Mouse (Mus musculus): ENCODE measurements around the gene Gm17334. TPM values are rescaled to one million over a fixed set of nuclear protein-coding genes. Genes with fewer than 3 reads are reported as not detected.

Gene Gm17334
- total RNA-seq, 2 experiments from 2014 or later: not detected

DNA sequence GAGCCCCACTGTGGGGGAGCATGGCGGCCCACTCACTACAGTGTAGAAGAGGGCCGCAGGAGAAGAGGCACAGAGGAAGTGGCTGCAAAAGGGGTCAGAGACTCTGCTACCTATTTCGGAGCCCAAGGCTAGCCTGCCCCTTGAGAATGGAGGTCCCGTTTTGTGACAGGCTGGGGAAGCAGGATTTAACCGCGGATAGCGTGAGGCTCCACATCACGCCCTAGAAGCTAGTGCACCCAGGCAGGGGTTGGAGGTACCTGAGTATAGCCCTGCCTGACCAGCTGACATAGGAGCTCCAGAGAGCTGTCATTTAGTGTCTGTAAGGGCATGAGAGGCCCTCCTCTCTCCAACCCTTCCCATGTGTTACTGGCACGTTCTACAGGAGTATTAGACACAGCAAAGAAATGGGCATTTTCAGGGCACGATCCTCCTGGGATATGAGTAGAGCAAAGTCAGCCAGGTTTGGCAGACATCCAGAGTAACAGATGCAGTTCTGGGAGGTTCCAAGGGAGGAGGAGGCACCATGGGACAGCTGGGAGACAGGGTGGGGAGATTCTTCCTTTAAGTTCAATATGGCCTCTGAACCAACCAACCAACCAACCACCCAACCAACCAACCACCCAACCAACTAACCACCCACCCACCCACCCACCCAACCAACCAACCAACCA is 25.2 kb upstream of the Gm17334 start:
- ATAC-seq (replicated peaks; ENCODE audit: low FRiP score, poor library complexity, severe bottlenecking): no peak

DNA sequence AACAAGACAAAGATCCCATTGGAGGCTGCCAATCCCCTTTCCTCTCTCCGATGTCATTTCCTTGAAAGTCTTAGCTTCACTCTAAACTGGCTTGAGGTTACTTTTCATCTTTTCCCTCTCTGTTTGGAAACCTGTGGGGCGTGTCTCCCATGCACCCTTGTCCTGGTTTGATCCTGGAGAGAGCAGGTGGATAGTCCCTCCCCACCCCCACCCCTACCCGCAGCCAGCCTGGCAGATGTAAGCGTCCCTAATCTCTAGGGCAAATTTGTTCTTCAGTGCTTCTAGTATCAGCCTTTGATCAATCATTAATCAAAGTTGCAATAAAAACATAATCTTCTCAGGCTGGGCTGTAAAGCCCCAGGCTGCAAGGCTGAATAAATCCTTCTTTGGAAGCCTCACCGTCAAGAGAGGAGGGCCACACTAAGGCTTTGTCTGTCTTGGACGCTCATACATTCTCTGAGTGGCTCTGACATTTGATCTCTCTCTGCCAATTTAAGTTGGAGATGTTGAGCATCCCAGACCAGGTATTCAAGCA is 24.5 kb upstream of the Gm17334 start:
- ATAC-seq (replicated peaks; ENCODE audit: low FRiP score, poor library complexity, severe bottlenecking): no peak

GRCm38 (mm10) chr11:53796409-53797151 is 23.6 kb upstream of the Gm17334 start:
- ATAC-seq (replicated peaks; ENCODE audit: low FRiP score, poor library complexity, severe bottlenecking): no peak

DNA sequence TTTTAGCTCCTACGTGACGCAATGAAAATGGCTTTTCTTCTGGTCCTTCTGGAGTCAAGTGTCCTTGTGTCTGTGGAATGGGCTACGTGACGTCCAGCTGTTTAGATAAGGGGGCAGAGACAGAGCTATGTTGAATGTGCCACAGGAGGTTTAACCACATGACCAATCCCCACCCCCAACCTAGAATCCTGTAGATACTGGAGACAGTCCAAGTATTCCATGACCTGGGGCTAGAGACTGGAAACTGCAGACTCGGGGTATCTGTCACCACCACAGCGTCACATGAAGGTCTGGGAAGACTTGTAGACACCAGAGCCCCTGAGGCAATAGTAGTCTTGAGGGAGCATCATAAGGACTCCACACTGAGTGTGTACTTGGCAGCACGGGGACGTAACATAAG is 22.8 kb upstream of the Gm17334 start:
- no peak for ATAC-seq (replicated peaks; ENCODE audit: low FRiP score, poor library complexity, severe bottlenecking)

DNA sequence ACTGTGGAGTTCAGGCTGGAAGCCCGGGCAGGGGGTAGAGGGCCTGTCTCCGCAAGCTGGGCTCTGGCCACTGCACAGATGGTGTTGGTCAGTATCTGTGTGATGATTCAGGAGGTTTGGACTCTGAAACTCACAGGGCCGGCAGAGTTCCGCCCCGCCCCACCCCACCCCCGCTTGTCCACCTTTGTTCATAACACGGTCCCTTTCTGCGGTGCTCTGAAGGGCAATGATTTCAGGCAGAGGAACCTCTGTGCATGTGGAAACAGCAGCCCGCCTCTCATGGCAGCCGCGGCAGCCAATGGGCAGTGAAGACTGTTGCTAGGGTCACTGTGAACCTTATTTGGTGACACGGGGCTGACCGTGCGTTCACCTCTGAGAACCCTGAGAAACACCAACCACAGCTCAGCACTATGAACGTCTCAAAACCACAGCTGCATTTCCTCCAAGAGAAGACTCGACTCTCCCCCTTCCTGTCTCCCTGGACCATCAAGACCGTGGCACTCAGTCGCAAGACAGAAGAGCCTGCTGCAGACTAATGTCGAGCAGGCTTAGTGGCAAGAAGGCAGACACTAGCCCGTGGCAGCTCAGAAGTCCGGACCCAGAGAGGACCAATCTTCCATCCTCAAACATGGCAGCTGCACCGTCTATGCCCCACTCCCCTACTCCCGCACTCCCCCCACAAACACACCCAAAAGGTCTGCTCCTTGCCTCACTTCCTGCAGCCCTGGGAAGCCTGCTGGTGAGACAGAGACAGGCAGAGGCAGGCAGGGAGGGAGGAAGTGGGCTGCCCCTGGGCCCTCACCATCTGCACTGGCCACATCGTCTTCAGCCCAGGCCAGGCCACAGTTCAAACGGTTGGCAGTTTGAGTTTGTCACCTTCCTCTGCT is 21.9 kb upstream of the Gm17334 start:
- ATAC-seq (replicated peaks; ENCODE audit: low FRiP score, poor library complexity, severe bottlenecking): no peak

DNA sequence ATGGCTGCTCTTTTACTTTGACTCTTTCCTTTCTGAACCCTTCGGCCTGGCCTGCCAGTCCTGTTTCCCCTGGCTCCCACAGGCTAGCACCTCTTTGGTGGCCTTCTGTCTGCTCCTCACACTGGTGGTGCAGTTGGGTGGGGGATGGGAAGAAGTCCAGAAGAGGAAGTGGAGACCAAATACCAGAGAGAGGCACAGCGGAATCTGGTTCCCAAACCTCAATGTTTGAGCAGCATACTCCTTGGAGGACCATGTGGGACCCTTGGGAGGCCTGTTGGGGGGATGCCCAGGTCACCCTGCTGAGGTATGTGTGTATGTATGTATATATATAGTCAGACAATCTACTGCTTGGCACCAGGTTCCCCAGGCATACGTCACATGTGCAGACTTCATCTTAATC is 21.0 kb upstream of the Gm17334 start:
- no peak for ATAC-seq (replicated peaks; ENCODE audit: low FRiP score, poor library complexity, severe bottlenecking)

DNA sequence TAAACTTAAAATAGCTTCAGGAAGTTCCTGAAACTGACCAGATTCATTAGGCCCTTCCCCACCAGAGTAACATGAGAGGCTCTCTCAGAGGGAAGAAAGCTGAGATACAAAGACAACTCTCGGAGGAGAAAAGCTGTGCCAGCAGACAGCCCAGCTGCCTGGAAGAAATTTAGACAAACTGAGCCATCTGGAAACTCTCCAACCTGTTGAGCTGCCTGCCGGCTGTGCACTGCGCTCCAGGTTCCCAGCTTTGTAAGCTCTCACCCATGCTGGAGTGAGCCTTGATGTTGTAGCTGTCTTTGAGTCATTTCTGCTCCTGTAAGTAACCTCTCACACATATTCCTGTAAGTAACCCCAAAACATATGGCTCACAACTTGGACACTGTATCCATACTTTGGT is 20.0 kb upstream of the Gm17334 start:
- no peak for ATAC-seq (replicated peaks; ENCODE audit: low FRiP score, poor library complexity, severe bottlenecking)

GRCm38 (mm10) chr11:53789277-53789676 is 16.3 kb upstream of the Gm17334 start:
- ATAC-seq (replicated peaks; ENCODE audit: low FRiP score, poor library complexity, severe bottlenecking): no peak

DNA sequence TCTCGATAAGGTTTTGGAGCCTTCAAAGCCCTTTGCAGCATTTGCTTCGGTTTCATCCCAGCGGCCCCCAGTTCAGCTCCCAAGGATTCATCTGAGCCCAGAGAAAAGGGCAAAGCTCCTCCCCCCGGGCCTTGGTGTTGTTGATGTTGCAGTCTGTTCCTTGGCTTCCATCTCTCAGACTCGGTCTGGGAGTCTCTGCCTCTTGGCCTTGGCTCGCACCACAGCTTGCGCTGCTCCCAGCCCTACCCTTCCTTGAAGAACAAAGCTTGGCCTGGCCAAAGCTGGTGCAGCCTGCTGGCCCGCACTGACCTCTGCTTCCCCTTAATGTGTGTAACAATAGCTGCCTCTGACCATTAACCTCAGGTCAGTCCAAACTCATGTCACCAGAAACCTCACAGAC is 15.2 kb upstream of the Gm17334 start:
- ATAC-seq (replicated peaks; ENCODE audit: low FRiP score, poor library complexity, severe bottlenecking): no peak

GRCm38 (mm10) chr11:53786058-53787031 is 13.4 kb upstream of the Gm17334 start:
- ATAC-seq (replicated peaks; ENCODE audit: low FRiP score, poor library complexity, severe bottlenecking): 0 out of 2 replicates have a peak, but pooled peaks have one; percentile 24

- 0 out of 2 replicates have a peak, but pooled peaks have one; percentile 16 for ATAC-seq (replicated peaks; ENCODE audit: low FRiP score, poor library complexity, severe bottlenecking)
These were observed 12.4 kb upstream of the Gm17334 start for GRCm38 (mm10) chr11:53785311-53785936.

- no peak for ATAC-seq (replicated peaks; ENCODE audit: low FRiP score, poor library complexity, severe bottlenecking)
These were observed 10.3 kb upstream of the Gm17334 start for GRCm38 (mm10) chr11:53783288-53783687.

DNA sequence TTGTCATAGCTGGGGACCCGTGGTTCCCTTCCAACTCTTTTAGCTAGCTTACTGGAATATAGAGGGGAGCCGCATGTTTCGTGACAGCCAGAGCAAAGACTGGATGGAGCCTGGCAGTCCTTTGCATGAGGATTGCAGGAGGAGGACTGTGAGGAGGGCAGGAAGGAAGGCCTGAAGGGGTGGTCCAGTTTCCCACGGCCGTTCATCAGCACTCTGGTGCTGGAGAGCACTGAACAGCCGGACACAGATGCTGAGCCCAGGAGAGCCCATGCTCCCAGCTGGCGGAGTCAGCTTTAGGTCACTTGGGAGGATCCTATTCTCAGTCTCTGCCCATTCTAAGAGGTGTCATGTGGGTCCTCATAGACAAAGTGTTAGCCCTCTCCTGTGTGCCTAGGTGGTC is 9.0 kb upstream of the Gm17334 start:
- ATAC-seq (replicated peaks; ENCODE audit: low FRiP score, poor library complexity, severe bottlenecking): no peak

DNA sequence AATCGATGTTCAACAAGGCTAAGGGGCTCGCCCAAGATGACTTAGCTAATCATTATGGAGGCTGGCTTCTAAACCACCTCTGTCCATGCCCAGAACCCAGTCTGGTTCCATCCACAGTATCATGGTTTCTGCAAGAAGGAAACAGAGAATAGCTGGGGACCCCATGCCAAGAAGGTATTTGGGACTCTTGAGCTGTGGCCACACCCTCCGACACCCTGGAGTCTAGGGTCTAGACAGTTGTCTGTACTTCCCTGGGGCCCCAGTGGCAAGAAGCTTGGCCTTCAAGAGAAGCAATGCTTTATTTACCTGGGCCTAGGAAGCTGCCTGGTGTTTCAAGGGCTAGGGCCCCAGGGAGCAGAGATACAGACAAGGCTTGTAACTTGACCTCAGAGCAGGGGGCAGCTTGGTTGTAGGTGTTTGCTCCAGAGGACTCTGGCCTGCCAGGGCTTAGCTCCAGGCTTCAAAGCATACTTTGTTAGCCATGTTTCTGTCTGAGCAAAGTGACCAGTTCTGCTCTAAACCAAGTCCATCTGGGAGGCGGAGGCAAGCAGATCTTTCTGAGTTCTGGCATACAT is 8.3 kb upstream of the Gm17334 start:
- ATAC-seq (replicated peaks; ENCODE audit: low FRiP score, poor library complexity, severe bottlenecking): no peak

GRCm38 (mm10) chr11:53780262-53780661 is 7.3 kb upstream of the Gm17334 start:
- ATAC-seq (replicated peaks; ENCODE audit: low FRiP score, poor library complexity, severe bottlenecking): no peak

GRCm38 (mm10) chr11:53779808-53780207 is 6.8 kb upstream of the Gm17334 start:
- ATAC-seq (replicated peaks; ENCODE audit: low FRiP score, poor library complexity, severe bottlenecking): no peak

DNA sequence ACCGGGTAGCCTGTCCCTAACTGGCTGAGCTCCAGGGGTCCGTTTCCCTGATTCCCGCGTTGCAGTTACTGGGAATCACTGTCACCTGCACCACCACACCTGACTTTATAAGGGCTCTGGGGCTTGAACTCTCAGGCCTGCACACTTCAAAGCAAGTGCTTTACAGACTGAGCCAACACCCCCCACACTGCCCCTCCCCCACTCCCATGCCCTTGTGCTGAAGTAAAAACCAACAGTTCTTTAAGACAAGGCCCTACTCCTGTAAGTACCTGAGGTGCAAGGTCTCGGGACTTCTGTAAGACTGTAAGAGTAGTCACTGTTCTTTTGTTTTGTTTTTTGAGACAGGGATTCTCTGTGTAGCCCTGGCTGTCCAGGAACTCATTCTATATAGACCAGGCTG is 5.5 kb upstream of the Gm17334 start:
- ATAC-seq (replicated peaks; ENCODE audit: low FRiP score, poor library complexity, severe bottlenecking): no peak

DNA sequence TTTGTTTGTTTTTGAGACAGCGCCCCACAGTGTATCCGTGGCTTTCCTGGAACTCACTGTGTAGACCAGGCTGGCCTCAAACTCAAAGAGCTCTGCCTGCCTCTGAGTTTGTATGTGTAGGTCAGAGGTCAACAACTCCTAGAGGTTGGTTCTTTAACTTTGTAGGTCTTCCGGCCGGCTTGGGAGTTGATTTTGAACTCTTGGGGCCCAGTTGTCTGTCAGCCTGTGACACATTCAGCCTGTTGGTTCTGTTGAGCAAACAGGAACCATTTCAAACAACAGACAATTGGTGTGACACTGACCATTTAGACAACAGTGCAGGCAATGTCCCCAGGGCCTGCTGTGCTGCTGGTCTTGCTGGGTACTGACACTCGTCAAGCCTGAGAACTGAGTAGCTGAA is 4.7 kb upstream of the Gm17334 start:
- ATAC-seq (replicated peaks; ENCODE audit: low FRiP score, poor library complexity, severe bottlenecking): no peak
